Mouse (Mus musculus): ENCODE data around the gene Mtrr.
"Not testable (repeated sequence)": the region's sequence is repeated elsewhere in the genome, so short reads cannot be mapped to it uniquely, and the experiment has no call there.

- not testable (repeated sequence) for TF ChIP-seq POLR2A (IDR thresholded peaks at IDR 0.05; ENCODE audit: borderline replicate concordance, extremely low read depth, insufficient read depth, insufficient read length, poor library complexity, severe bottlenecking)
- TF ChIP-seq CTCF (IDR thresholded peaks at IDR 0.05; ENCODE audit: borderline replicate concordance, extremely low read depth, insufficient read depth, insufficient read length): peak; percentile 54; the same call in 1 of the 2 replicates
Observed at GRCm38 (mm10) chr13:68553391-68553790, 28.6 kb downstream of the Mtrr start.
